Mouse (Mus musculus): ENCODE measurements around the gene Rnf220. TPM values are rescaled to one million over a fixed set of nuclear protein-coding genes. Genes with fewer than 3 reads are reported as not detected.

The Rnf220 gene
- polyA plus RNA-seq, 1 experiment: 84.5 TPM

DNA sequence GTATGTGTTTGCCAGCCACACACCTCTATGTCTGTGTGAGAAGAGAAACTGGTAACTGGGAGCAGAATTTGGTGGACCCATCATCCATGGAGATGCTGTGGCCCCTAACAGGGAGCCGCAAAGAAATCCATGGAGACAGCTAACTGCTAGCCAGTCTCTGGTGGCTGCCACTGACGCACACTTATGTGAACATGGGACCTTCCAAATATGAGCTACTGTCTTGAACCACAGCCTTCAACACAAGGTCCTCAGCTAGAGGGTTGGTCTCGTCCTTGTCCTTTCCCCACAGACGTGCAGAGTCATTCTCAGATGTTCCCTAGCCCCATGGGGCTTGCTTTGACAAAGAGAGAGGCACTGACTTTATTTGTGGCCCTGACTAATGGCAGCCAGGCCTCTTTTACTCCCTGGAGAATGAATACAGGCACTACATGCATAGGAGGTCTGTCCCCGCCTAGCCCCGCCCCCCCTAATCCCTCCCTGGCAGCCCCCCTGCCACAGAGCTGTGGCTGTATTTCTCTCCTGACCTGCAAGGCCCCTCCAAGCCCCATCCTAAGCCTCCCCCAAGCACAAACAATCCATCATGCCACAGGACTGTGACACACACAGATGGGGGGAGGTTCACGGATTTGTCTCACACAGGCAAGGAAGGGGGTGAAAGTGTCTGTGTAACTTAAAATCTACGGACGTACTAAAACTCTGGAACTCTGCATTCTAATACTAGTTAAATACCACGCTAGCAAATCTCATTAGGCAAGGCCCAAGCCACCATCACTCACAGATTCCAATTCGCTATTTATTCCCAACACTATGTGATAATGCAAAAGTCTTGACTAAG lies 16.0 kb downstream of the Rnf220 start:
- Histone ChIP-seq H3K4me3 (ENCODE audit: insufficient read depth, low read length) (no peak overlapping the region), H3K4me1 (ENCODE audit: control insufficient read depth, insufficient read depth, low read length) (peaks cover 9% of the 10 kb centered on the region), H3K27ac (ENCODE audit: insufficient read depth, low read depth, low read length) (no peak overlapping the region)
- TF ChIP-seq CTCF (IDR thresholded peaks at IDR 0.05; ENCODE audit: low read depth, low read length) (no peak), POLR2A (IDR thresholded peaks at IDR 0.05; ENCODE audit: borderline replicate concordance, low read depth, low read length) (no peak)

GRCm38 (mm10) chr4:117479951-117480350 lies 16.9 kb downstream of the Rnf220 start:
- H3K4me3 ChIP-seq (ENCODE audit: insufficient read depth, low read length): no peak overlapping the region
- no peak overlapping the region for H3K27ac ChIP-seq (ENCODE audit: insufficient read depth, low read depth, low read length)
- no peak for TF ChIP-seq CTCF (IDR thresholded peaks at IDR 0.05; ENCODE audit: low read depth, low read length)
- no peak for TF ChIP-seq POLR2A (IDR thresholded peaks at IDR 0.05; ENCODE audit: borderline replicate concordance, low read depth, low read length)
- H3K4me1 ChIP-seq (ENCODE audit: control insufficient read depth, insufficient read depth, low read length): peaks cover 9% of the 10 kb centered on the region

DNA sequence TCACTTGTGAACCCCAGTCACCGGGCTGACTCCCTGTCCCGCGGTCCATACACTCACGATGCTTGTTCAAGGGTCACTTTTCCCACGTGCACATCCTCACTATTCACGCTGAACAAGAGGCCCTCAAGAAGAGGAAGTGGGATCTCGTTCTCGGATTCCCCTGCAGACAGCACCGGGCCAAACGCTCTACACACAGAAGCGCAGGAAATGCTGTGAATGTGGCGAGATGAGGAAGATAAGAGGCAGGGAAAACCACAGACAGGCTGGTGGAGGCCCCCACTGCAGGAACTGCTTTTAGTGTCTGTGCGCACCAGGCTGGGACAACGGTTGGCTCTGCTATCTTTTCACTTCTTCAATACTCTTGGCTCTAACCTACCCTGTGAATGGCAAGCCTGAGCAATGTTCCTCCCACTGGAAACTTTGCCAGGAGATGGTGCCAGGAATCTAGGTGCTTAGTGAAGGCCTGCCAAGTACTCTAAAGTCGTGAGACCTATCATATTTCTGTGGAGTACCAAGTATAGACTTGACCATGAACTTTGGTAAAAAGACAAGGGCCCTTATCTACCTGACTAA lies 18.7 kb downstream of the Rnf220 start:
- TF ChIP-seq POLR2A (IDR thresholded peaks at IDR 0.05; ENCODE audit: borderline replicate concordance, low read depth, low read length) (no peak), CTCF (IDR thresholded peaks at IDR 0.05; ENCODE audit: low read depth, low read length) (no peak)
- Histone ChIP-seq H3K4me1 (ENCODE audit: control insufficient read depth, insufficient read depth, low read length) (peaks cover 9% of the 10 kb centered on the region), H3K4me3 (ENCODE audit: insufficient read depth, low read length) (no peak overlapping the region), H3K27ac (ENCODE audit: insufficient read depth, low read depth, low read length) (no peak overlapping the region)

DNA sequence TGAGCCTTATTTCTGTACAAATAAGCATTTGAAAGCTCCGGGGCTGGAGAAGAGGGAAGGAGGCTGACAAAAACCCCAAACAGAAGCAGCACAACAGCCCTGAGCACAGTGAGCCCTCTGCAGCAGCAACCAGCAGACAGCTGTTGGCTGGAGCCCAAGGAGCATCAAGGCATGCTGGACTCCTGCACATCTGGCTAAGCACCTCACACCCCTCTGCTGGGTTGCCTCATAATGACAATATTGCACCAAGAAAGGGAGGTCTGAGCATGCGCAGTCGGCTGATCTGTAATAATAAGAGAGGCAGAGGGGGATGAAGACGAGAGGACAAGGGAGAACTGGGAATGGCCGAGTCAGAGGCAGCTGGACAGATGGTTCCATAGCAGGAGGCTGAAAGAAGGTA lies 19.5 kb downstream of the Rnf220 start:
- TF ChIP-seq CTCF (IDR thresholded peaks at IDR 0.05; ENCODE audit: low read depth, low read length): no peak
- no peak for TF ChIP-seq POLR2A (IDR thresholded peaks at IDR 0.05; ENCODE audit: borderline replicate concordance, low read depth, low read length)
- Histone ChIP-seq H3K4me1 (ENCODE audit: control insufficient read depth, insufficient read depth, low read length) (peaks cover 9% of the 10 kb centered on the region), H3K27ac (ENCODE audit: insufficient read depth, low read depth, low read length) (no peak overlapping the region), H3K4me3 (ENCODE audit: insufficient read depth, low read length) (no peak overlapping the region)

DNA sequence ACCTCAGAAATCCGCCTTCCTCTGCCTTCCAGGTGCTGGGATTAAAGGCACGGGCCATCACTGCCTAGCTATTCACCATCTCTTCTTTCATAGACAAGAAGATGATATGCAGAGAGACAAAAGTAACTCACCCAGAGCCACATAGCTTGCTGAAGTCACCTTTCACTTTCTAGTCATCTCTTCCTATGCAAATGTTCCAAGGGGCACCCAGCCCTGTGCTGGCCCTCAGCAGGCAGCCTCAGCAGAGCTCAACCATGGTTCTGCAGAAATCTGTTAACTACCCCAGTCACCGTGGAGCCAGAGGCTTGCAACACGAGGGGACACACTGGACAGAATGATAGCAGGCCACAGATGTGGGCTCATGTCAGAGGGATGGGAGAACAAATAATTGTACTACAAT lies 20.1 kb downstream of the Rnf220 start:
- no peak overlapping the region for H3K4me3 ChIP-seq (ENCODE audit: insufficient read depth, low read length)
- TF ChIP-seq POLR2A (IDR thresholded peaks at IDR 0.05; ENCODE audit: borderline replicate concordance, low read depth, low read length): no peak
- no peak for TF ChIP-seq CTCF (IDR thresholded peaks at IDR 0.05; ENCODE audit: low read depth, low read length)
- H3K4me1 ChIP-seq (ENCODE audit: control insufficient read depth, insufficient read depth, low read length): peaks cover 9% of the 10 kb centered on the region
- H3K27ac ChIP-seq (ENCODE audit: insufficient read depth, low read depth, low read length): no peak overlapping the region

DNA sequence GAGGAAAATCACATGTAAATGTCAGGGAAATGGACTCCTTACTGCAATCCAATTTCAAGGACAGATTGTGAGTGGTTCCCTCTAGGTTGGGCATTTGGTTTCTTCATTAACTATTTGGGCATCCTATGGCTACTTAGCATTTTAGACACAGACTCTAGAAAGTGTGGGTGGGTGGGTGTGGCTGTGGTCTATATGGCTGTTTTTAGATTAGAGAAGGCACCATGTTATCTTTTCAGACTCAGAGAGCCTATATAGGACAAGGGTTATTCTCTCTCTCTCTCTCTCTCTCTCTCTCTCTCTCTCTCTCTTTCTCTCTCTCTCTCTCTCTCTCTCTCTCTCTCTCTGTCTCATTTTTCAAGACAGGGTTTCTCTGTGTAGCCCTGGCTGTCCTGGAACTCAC lies 20.5 kb downstream of the Rnf220 start:
- peaks cover 9% of the 10 kb centered on the region for H3K4me1 ChIP-seq (ENCODE audit: control insufficient read depth, insufficient read depth, low read length)
- no peak overlapping the region for H3K27ac ChIP-seq (ENCODE audit: insufficient read depth, low read depth, low read length)

GRCm38 (mm10) chr4:117473985-117474354 lies 22.9 kb downstream of the Rnf220 start:
- H3K4me1 ChIP-seq (ENCODE audit: control insufficient read depth, insufficient read depth, low read length): peaks cover 9% of the 10 kb centered on the region
- no peak overlapping the region for H3K27ac ChIP-seq (ENCODE audit: insufficient read depth, low read depth, low read length)
- H3K4me3 ChIP-seq (ENCODE audit: insufficient read depth, low read length): no peak overlapping the region
- TF ChIP-seq CTCF (IDR thresholded peaks at IDR 0.05; ENCODE audit: low read depth, low read length) (no peak), POLR2A (IDR thresholded peaks at IDR 0.05; ENCODE audit: borderline replicate concordance, low read depth, low read length) (no peak)

More for the DNA sequence above, 20.5 kb downstream of the Rnf220 start:
- no peak overlapping the region for H3K4me3 ChIP-seq (ENCODE audit: insufficient read depth, low read length)
- TF ChIP-seq CTCF (IDR thresholded peaks at IDR 0.05; ENCODE audit: low read depth, low read length) (no peak), POLR2A (IDR thresholded peaks at IDR 0.05; ENCODE audit: borderline replicate concordance, low read depth, low read length) (no peak)

- H3K4me1 ChIP-seq (ENCODE audit: control insufficient read depth, insufficient read depth, low read length): peaks cover 6% of the 10 kb centered on the region; the same call in 1 of the 2 replicates
- no peak overlapping the region for H3K27ac ChIP-seq (ENCODE audit: insufficient read depth, low read depth, low read length)
- TF ChIP-seq CTCF (IDR thresholded peaks at IDR 0.05; ENCODE audit: low read depth, low read length): no peak
- no peak for TF ChIP-seq POLR2A (IDR thresholded peaks at IDR 0.05; ENCODE audit: borderline replicate concordance, low read depth, low read length)
- no peak overlapping the region for H3K4me3 ChIP-seq (ENCODE audit: insufficient read depth, low read length)
These were observed 23.4 kb downstream of the Rnf220 start for GRCm38 (mm10) chr4:117473291-117473984.

GRCm38 (mm10) chr4:117469471-117469870 lies 27.4 kb downstream of the Rnf220 start:
- Histone ChIP-seq H3K4me1 (ENCODE audit: control insufficient read depth, insufficient read depth, low read length) (no peaks in the 10 kb centered on the region), H3K4me3 (ENCODE audit: insufficient read depth, low read length) (no peak overlapping the region), H3K27ac (ENCODE audit: insufficient read depth, low read depth, low read length) (no peak overlapping the region)
- TF ChIP-seq CTCF (IDR thresholded peaks at IDR 0.05; ENCODE audit: low read depth, low read length): no peak
- TF ChIP-seq POLR2A (IDR thresholded peaks at IDR 0.05; ENCODE audit: borderline replicate concordance, low read depth, low read length): no peak

DNA sequence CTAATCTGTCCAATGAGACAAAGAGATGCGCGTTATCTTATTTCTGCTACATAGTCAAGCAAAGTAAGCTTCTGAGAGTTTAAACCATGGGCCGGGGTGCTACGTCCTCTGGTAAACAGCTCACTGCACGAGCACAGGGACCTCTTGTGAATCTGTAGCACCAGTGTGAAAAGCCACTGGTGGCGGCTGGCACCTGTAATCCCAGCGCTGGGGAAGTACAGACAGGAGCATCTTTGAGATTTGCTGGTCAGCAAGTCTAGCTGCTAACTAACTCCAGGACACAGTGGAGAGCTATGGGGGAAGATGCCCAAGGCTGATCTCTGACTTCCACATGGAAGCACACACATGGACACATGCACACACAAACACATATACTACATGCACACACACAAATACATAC lies 28.9 kb downstream of the Rnf220 start:
- H3K27ac ChIP-seq (ENCODE audit: insufficient read depth, low read depth, low read length): no peak overlapping the region
- H3K4me1 ChIP-seq (ENCODE audit: control insufficient read depth, insufficient read depth, low read length): no peaks in the 10 kb centered on the region
- no peak for TF ChIP-seq CTCF (IDR thresholded peaks at IDR 0.05; ENCODE audit: low read depth, low read length)
- TF ChIP-seq POLR2A (IDR thresholded peaks at IDR 0.05; ENCODE audit: borderline replicate concordance, low read depth, low read length): no peak

More for the DNA sequence above, 28.9 kb downstream of the Rnf220 start:
- H3K4me3 ChIP-seq (ENCODE audit: insufficient read depth, low read length): no peak overlapping the region
